Mouse (Mus musculus): ENCODE results near the gene Wwox. TPM values are rescaled to one million over a fixed set of nuclear protein-coding genes. Genes with fewer than 3 reads are reported as not detected.

Gene Wwox
- polyA plus RNA-seq, 1 experiment from 2014 or later: 13.8 TPM

GRCm38 (mm10) chr8:114594811-114595210 lies 155.4 kb downstream of the Wwox start:
- Histone ChIP-seq H3K27me3 (ENCODE audit: control insufficient read depth, insufficient read depth, low read length) (no peaks in the 10 kb centered on the region), H3K4me1 (ENCODE audit: control insufficient read depth, insufficient read depth, low read length) (peaks cover 34% of the 10 kb centered on the region), H3K36me3 (ENCODE audit: control insufficient read depth, insufficient read depth, low read length) (no peaks in the 10 kb centered on the region), H3K4me2 (ENCODE audit: low read depth, low read length) (no peak overlapping the region), H3K9me3 (ENCODE audit: control insufficient read depth, low read length) (no peaks in the 10 kb centered on the region), H3K4me3 (ENCODE audit: low read depth, low read length) (no peak overlapping the region), H3K27ac (ENCODE audit: low read depth, low read length) (no peak overlapping the region), H3K9ac (replicated peaks; ENCODE audit: low read depth, low read length) (no peak overlapping the region)
- WGBS: 76% methylated on average over 5 of the region's 5 CpGs
- no peak for ATAC-seq (ENCODE audit: low read depth)

GRCm38 (mm10) chr8:114599555-114599954 lies 160.1 kb downstream of the Wwox start:
- 13% methylated on average over 10 of the region's 10 CpGs for WGBS
- no peaks in the 10 kb centered on the region for H3K36me3 ChIP-seq (ENCODE audit: control insufficient read depth, insufficient read depth, low read length)
- no peaks in the 10 kb centered on the region for H3K27me3 ChIP-seq (ENCODE audit: control insufficient read depth, insufficient read depth, low read length)
- H3K4me3 ChIP-seq (ENCODE audit: low read depth, low read length): no peak overlapping the region
- no peaks in the 10 kb centered on the region for H3K9me3 ChIP-seq (ENCODE audit: control insufficient read depth, low read length)
- peaks cover 17% of the 10 kb centered on the region; the same call in 1 of the 2 replicates for H3K4me1 ChIP-seq (ENCODE audit: control insufficient read depth, insufficient read depth, low read length)
- ATAC-seq (ENCODE audit: low read depth): no peak
- H3K9ac ChIP-seq (replicated peaks; ENCODE audit: low read depth, low read length): no peak overlapping the region
- H3K27ac ChIP-seq (ENCODE audit: low read depth, low read length): no peak overlapping the region
- no peak overlapping the region for H3K4me2 ChIP-seq (ENCODE audit: low read depth, low read length)

GRCm38 (mm10) chr8:114600196-114600595 lies 160.7 kb downstream of the Wwox start:
- H3K9me3 ChIP-seq (ENCODE audit: control insufficient read depth, low read length): no peaks in the 10 kb centered on the region
- no peak overlapping the region for H3K27ac ChIP-seq (ENCODE audit: low read depth, low read length)
- no peaks in the 10 kb centered on the region for H3K36me3 ChIP-seq (ENCODE audit: control insufficient read depth, insufficient read depth, low read length)
- no peak overlapping the region for H3K9ac ChIP-seq (replicated peaks; ENCODE audit: low read depth, low read length)
- peaks cover 17% of the 10 kb centered on the region; the same call in 1 of the 2 replicates for H3K4me1 ChIP-seq (ENCODE audit: control insufficient read depth, insufficient read depth, low read length)
- WGBS: 21% methylated on average over 11 of the region's 11 CpGs
- no peak for ATAC-seq (ENCODE audit: low read depth)
- no peaks in the 10 kb centered on the region for H3K27me3 ChIP-seq (ENCODE audit: control insufficient read depth, insufficient read depth, low read length)
- H3K4me2 ChIP-seq (ENCODE audit: low read depth, low read length): no peak overlapping the region
- H3K4me3 ChIP-seq (ENCODE audit: low read depth, low read length): no peak overlapping the region

- Histone ChIP-seq H3K4me1 (ENCODE audit: control insufficient read depth, insufficient read depth, low read length) (peaks cover 17% of the 10 kb centered on the region; the same call in 1 of the 2 replicates), H3K9ac (replicated peaks; ENCODE audit: low read depth, low read length) (no peak overlapping the region), H3K4me3 (ENCODE audit: low read depth, low read length) (no peak overlapping the region), H3K9me3 (ENCODE audit: control insufficient read depth, low read length) (no peaks in the 10 kb centered on the region), H3K4me2 (ENCODE audit: low read depth, low read length) (no peak overlapping the region), H3K36me3 (ENCODE audit: control insufficient read depth, insufficient read depth, low read length) (no peaks in the 10 kb centered on the region), H3K27me3 (ENCODE audit: control insufficient read depth, insufficient read depth, low read length) (no peaks in the 10 kb centered on the region), H3K27ac (ENCODE audit: low read depth, low read length) (no peak overlapping the region)
- WGBS: 21% methylated on average over 3 of the region's 4 CpGs
- ATAC-seq (ENCODE audit: low read depth): no peak
Measured at GRCm38 (mm10) chr8:114603046-114603445, 163.6 kb downstream of the Wwox start.

- peaks cover 17% of the 10 kb centered on the region; the same call in 1 of the 2 replicates for H3K4me1 ChIP-seq (ENCODE audit: control insufficient read depth, insufficient read depth, low read length)
- H3K27me3 ChIP-seq (ENCODE audit: control insufficient read depth, insufficient read depth, low read length): no peaks in the 10 kb centered on the region
- H3K27ac ChIP-seq (ENCODE audit: low read depth, low read length): no peak overlapping the region
- H3K36me3 ChIP-seq (ENCODE audit: control insufficient read depth, insufficient read depth, low read length): no peaks in the 10 kb centered on the region
- H3K9me3 ChIP-seq (ENCODE audit: control insufficient read depth, low read length): no peaks in the 10 kb centered on the region
- ATAC-seq (ENCODE audit: low read depth): no peak
- no peak overlapping the region for H3K4me3 ChIP-seq (ENCODE audit: low read depth, low read length)
- H3K4me2 ChIP-seq (ENCODE audit: low read depth, low read length): no peak overlapping the region
- no peak overlapping the region for H3K9ac ChIP-seq (replicated peaks; ENCODE audit: low read depth, low read length)
- 24% methylated on average over 6 of the region's 6 CpGs for WGBS
Measured at GRCm38 (mm10) chr8:114603561-114603960, 164.1 kb downstream of the Wwox start.

GRCm38 (mm10) chr8:114604315-114604714 lies 164.9 kb downstream of the Wwox start:
- Histone ChIP-seq H3K4me1 (ENCODE audit: control insufficient read depth, insufficient read depth, low read length) (peaks cover 17% of the 10 kb centered on the region; the same call in 1 of the 2 replicates), H3K36me3 (ENCODE audit: control insufficient read depth, insufficient read depth, low read length) (no peaks in the 10 kb centered on the region), H3K9me3 (ENCODE audit: control insufficient read depth, low read length) (no peaks in the 10 kb centered on the region), H3K9ac (replicated peaks; ENCODE audit: low read depth, low read length) (no peak overlapping the region), H3K27ac (ENCODE audit: low read depth, low read length) (no peak overlapping the region), H3K4me3 (ENCODE audit: low read depth, low read length) (no peak overlapping the region), H3K27me3 (ENCODE audit: control insufficient read depth, insufficient read depth, low read length) (no peaks in the 10 kb centered on the region), H3K4me2 (ENCODE audit: low read depth, low read length) (peak overlapping the region; percentile 6; the same call in 1 of the 2 replicates)
- 7% methylated on average over 16 of the region's 16 CpGs for WGBS
- ATAC-seq (ENCODE audit: low read depth): no peak

GRCm38 (mm10) chr8:114605651-114606050 lies 166.2 kb downstream of the Wwox start:
- no peak for ATAC-seq (ENCODE audit: low read depth)

GRCm38 (mm10) chr8:114609330-114609729 lies 169.9 kb downstream of the Wwox start:
- no peaks in the 10 kb centered on the region for H3K36me3 ChIP-seq (ENCODE audit: control insufficient read depth, insufficient read depth, low read length)
- no peak overlapping the region for H3K9ac ChIP-seq (replicated peaks; ENCODE audit: low read depth, low read length)
- no peak overlapping the region for H3K4me3 ChIP-seq (ENCODE audit: low read depth, low read length)
- no peak overlapping the region for H3K4me2 ChIP-seq (ENCODE audit: low read depth, low read length)
- 99% methylated on average over 5 of the region's 5 CpGs for WGBS
- no peak for ATAC-seq (ENCODE audit: low read depth)
- 0 out of 2 replicates have a peak, but pooled peaks cover 1% of the 10 kb centered on the region for H3K4me1 ChIP-seq (ENCODE audit: control insufficient read depth, insufficient read depth, low read length)
- no peaks in the 10 kb centered on the region for H3K27me3 ChIP-seq (ENCODE audit: control insufficient read depth, insufficient read depth, low read length)
- H3K27ac ChIP-seq (ENCODE audit: low read depth, low read length): no peak overlapping the region
- H3K9me3 ChIP-seq (ENCODE audit: control insufficient read depth, low read length): no peaks in the 10 kb centered on the region

More at GRCm38 (mm10) chr8:114605651-114606050, 166.2 kb downstream of the Wwox start:
- H3K4me1 ChIP-seq (ENCODE audit: control insufficient read depth, insufficient read depth, low read length): peaks cover 8% of the 10 kb centered on the region; the same call in 1 of the 2 replicates
- no peaks in the 10 kb centered on the region for H3K36me3 ChIP-seq (ENCODE audit: control insufficient read depth, insufficient read depth, low read length)
- H3K27me3 ChIP-seq (ENCODE audit: control insufficient read depth, insufficient read depth, low read length): no peaks in the 10 kb centered on the region
- H3K9ac ChIP-seq (replicated peaks; ENCODE audit: low read depth, low read length): no peak overlapping the region
- no peaks in the 10 kb centered on the region for H3K9me3 ChIP-seq (ENCODE audit: control insufficient read depth, low read length)
- H3K4me3 ChIP-seq (ENCODE audit: low read depth, low read length): no peak overlapping the region
- no peak overlapping the region for H3K27ac ChIP-seq (ENCODE audit: low read depth, low read length)
- H3K4me2 ChIP-seq (ENCODE audit: low read depth, low read length): no peak overlapping the region
- 80% methylated on average over 2 of the region's 2 CpGs for WGBS

- no peak for ATAC-seq (ENCODE audit: low read depth)
- 78% methylated on average over 7 of the region's 7 CpGs for WGBS
- no peak overlapping the region for H3K4me2 ChIP-seq (ENCODE audit: low read depth, low read length)
- no peaks in the 10 kb centered on the region for H3K36me3 ChIP-seq (ENCODE audit: control insufficient read depth, insufficient read depth, low read length)
- no peaks in the 10 kb centered on the region for H3K4me1 ChIP-seq (ENCODE audit: control insufficient read depth, insufficient read depth, low read length)
- H3K4me3 ChIP-seq (ENCODE audit: low read depth, low read length): no peak overlapping the region
- H3K9me3 ChIP-seq (ENCODE audit: control insufficient read depth, low read length): no peaks in the 10 kb centered on the region
- H3K9ac ChIP-seq (replicated peaks; ENCODE audit: low read depth, low read length): no peak overlapping the region
- no peak overlapping the region for H3K27ac ChIP-seq (ENCODE audit: low read depth, low read length)
- H3K27me3 ChIP-seq (ENCODE audit: control insufficient read depth, insufficient read depth, low read length): no peaks in the 10 kb centered on the region
Measured at GRCm38 (mm10) chr8:114611075-114611474, 171.6 kb downstream of the Wwox start.

Measured in neural tube, embryonic 14.5 days (tissue).